ENCODE assay signal across 23 mouse cellular contexts in the genomic region with DNA sequence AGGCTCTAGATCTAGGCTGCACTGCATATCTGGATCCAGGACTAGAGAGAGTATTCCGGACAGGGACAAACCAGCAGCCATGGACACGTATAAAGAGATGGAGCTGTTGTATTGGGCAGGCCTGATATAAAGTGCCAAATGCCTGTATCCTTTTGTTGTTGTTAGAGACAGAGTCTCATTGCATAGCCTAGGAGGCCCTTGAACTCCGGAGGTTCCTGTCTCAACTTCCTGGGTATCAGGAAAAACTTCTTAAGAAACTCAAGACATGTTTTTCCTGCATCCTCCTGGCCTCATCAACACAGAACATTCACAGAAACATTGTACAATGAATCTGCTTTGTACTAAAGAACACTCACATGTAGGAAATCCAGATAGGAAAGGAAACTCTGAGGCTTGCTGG. TPM values are rescaled to one million over a fixed set of nuclear protein-coding genes. Genes with fewer than 3 reads are reported as not detected.
DNase-seq lines count a peak whose midpoint lies in the region; ATAC-seq and TF ChIP-seq lines count a peak whose summit lies in the region.
"Had no signal": no experiment of that assay in that cellular context is flagged by ENCODE, and none has a peak within 500 bp of the region (broad histone marks: within the 10 kb centered on the region; RNA-seq: fewer than 3 reads in every experiment).

No protein-coding gene starts in this region.

- TF ChIP-seq EP300 in heart, adult 2 months (IDR thresholded peaks at IDR 0.05; ENCODE audit: insufficient read depth, low read depth, low read length): no peak
- TF ChIP-seq EP300 in lung, postnatal 0 days (IDR thresholded peaks at IDR 0.05): peak; percentile 34; the same call in 1 of the 2 replicates

- no peak for TF ChIP-seq CTCF in heart, adult 2 months (IDR thresholded peaks at IDR 0.05)
- TF ChIP-seq CTCF in lung, postnatal 0 days (IDR thresholded peaks at IDR 0.05): no peak
- TF ChIP-seq CTCF in lung, adult 2 months (IDR thresholded peaks at IDR 0.05; ENCODE audit: insufficient read depth, low read length): no peak

- peak; percentile 25 for ATAC-seq in lung, postnatal 0 days
- ATAC-seq in intestine, embryonic 15.5 days: no peak
- ATAC-seq: forebrain, embryonic 16.5 days; hindbrain, embryonic 16.5 days had no signal

- no peak for DNase-seq in heart, adult 2 months
- no peak for DNase-seq in heart, adult 8-10 months (ENCODE audit: low spot score)
- DNase-seq in kidney, adult 9 months: peak; percentile 32
- DNase-seq in kidney, postnatal 25 days: no peak
- DNase-seq in lung, postnatal 0 days (ENCODE audit: low spot score): no peak
- no peak for DNase-seq in lung, adult 2 months
- DNase-seq: adrenal gland, postnatal 10 days; cerebellum, adult 11-12 months; cerebellum, adult 9-10 months; cerebellum, postnatal 36 days; gastrocnemius, postnatal 10 days; heart, postnatal 4 days had no signal

- peaks cover 11% of the 10 kb centered on the region for H3K4me1 ChIP-seq in heart, adult 2 months (ENCODE audit: control insufficient read depth, insufficient read depth, low read length)
- peaks cover 8% of the 10 kb centered on the region; the same call in 1 of the 2 replicates for H3K4me1 ChIP-seq in lung, postnatal 0 days (ENCODE audit: insufficient read depth, low read depth, low read length)
- peaks cover 7% of the 10 kb centered on the region for H3K4me1 ChIP-seq in lung, adult 2 months (ENCODE audit: control insufficient read depth, insufficient read depth, low read length)
- peaks cover 3% of the 10 kb centered on the region; the same call in 1 of the 2 replicates for H3K4me1 ChIP-seq in intestine, embryonic 15.5 days (replicated peaks)
- H3K4me1 ChIP-seq: embryonic facial prominence, embryonic 13.5 days; forebrain, embryonic 12.5 days; hindbrain, embryonic 12.5 days had no signal

- WGBS in heart, adult 2 months: 56% methylated on average over 3 of the region's 3 CpGs
- 58% methylated on average over 3 of the region's 3 CpGs for WGBS in lung, postnatal 0 days
- 59% methylated on average over 3 of the region's 3 CpGs for WGBS in lung, adult 2 months
- 78% methylated on average over 3 of the region's 3 CpGs for WGBS in intestine, embryonic 15.5 days

- no peaks in the 10 kb centered on the region for H3K9me3 ChIP-seq in lung, postnatal 0 days (ENCODE audit: low read length)
- H3K9me3 ChIP-seq in intestine, embryonic 15.5 days: no peaks in the 10 kb centered on the region
- H3K9me3 ChIP-seq: embryonic facial prominence, embryonic 13.5 days; forebrain, embryonic 12.5 days; heart, embryonic 15.5 days; hindbrain, embryonic 12.5 days had no signal

- TF ChIP-seq POLR2A in heart, adult 2 months (IDR thresholded peaks at IDR 0.05; ENCODE audit: insufficient read depth, low read depth, low read length): no peak
- TF ChIP-seq POLR2A in lung, adult 2 months (IDR thresholded peaks at IDR 0.05; ENCODE audit: borderline replicate concordance, extremely low read depth, low read depth, low read length): no peak
- no peak for TF ChIP-seq POLR2A in myocyte (IDR thresholded peaks at IDR 0.05; ENCODE audit: insufficient read length, low read depth)

- no peak overlapping the region for H3K4me3 ChIP-seq in heart, adult 2 months
- H3K4me3 ChIP-seq in lung, postnatal 0 days (ENCODE audit: low read depth, low read length): no peak overlapping the region
- no peak overlapping the region for H3K4me3 ChIP-seq in lung, adult 2 months (replicated peaks; ENCODE audit: extremely low read depth, low read depth, low read length)
- no peak overlapping the region for H3K4me3 ChIP-seq in myocyte
- H3K4me3 ChIP-seq in intestine, embryonic 15.5 days (replicated peaks): no peak overlapping the region
- H3K4me3 ChIP-seq: embryonic facial prominence, embryonic 13.5 days; forebrain, embryonic 12.5 days; heart, embryonic 15.5 days; hindbrain, embryonic 12.5 days had no signal

- H3K4me2 ChIP-seq in lung, postnatal 0 days (replicated peaks; ENCODE audit: low read depth, low read length): no peak overlapping the region
- H3K4me2 ChIP-seq in myocyte (ENCODE audit: low read depth): peak overlapping the region; percentile 8
- H3K4me2 ChIP-seq in intestine, embryonic 15.5 days (replicated peaks): no peak overlapping the region
- H3K4me2 ChIP-seq: embryonic facial prominence, embryonic 13.5 days; forebrain, embryonic 12.5 days; heart, embryonic 11.5 days; heart, embryonic 15.5 days; hindbrain, embryonic 12.5 days had no signal

- H3K9ac ChIP-seq in heart, adult 2 months (ENCODE audit: low read depth, low read length): no peak overlapping the region
- no peak overlapping the region for H3K9ac ChIP-seq in lung, postnatal 0 days (replicated peaks; ENCODE audit: low read depth)
- no peak overlapping the region for H3K9ac ChIP-seq in intestine, embryonic 15.5 days
- H3K9ac ChIP-seq: embryonic facial prominence, embryonic 13.5 days; forebrain, embryonic 12.5 days; heart, embryonic 15.5 days; hindbrain, embryonic 12.5 days had no signal

- peak overlapping the region; percentile 0; the same call in 1 of the 2 replicates for H3K27ac ChIP-seq in heart, adult 2 months
- H3K27ac ChIP-seq in lung, postnatal 0 days (ENCODE audit: low read length): no peak overlapping the region
- no peak overlapping the region for H3K27ac ChIP-seq in intestine, embryonic 15.5 days
- H3K27ac ChIP-seq: embryonic facial prominence, embryonic 13.5 days; forebrain, embryonic 12.5 days; heart, embryonic 15.5 days; hindbrain, embryonic 12.5 days had no signal

- H3K79me2 ChIP-seq in heart, adult 2 months (replicated peaks; ENCODE audit: control insufficient read depth, insufficient read depth, low read length): no peaks in the 10 kb centered on the region
- H3K79me2 ChIP-seq in myocyte (ENCODE audit: control insufficient read depth, insufficient read depth): no peaks in the 10 kb centered on the region

- H3ac ChIP-seq in myocyte (ENCODE audit: control insufficient read depth, insufficient read length): no peak overlapping the region

- peaks cover 15% of the 10 kb centered on the region for H3K36me3 ChIP-seq in heart, adult 2 months (ENCODE audit: control insufficient read depth, insufficient read depth, low read length)
- no peaks in the 10 kb centered on the region for H3K36me3 ChIP-seq in lung, postnatal 0 days (ENCODE audit: insufficient read depth, low read length)
- no peaks in the 10 kb centered on the region for H3K36me3 ChIP-seq in myocyte (ENCODE audit: control insufficient read depth, insufficient read depth)
- no peaks in the 10 kb centered on the region for H3K36me3 ChIP-seq in intestine, embryonic 15.5 days
- H3K36me3 ChIP-seq: embryonic facial prominence, embryonic 13.5 days; forebrain, embryonic 12.5 days; heart, embryonic 15.5 days; hindbrain, embryonic 12.5 days had no signal

- no peaks in the 10 kb centered on the region for H3K27me3 ChIP-seq in heart, adult 2 months (ENCODE audit: control insufficient read depth, insufficient read depth, low read length)
- H3K27me3 ChIP-seq in lung, postnatal 0 days (replicated peaks; ENCODE audit: insufficient read depth, low read length): no peaks in the 10 kb centered on the region
- H3K27me3 ChIP-seq in myocyte (ENCODE audit: control insufficient read depth, insufficient read depth, insufficient read length): no peaks in the 10 kb centered on the region
- no peaks in the 10 kb centered on the region for H3K27me3 ChIP-seq in intestine, embryonic 15.5 days (replicated peaks)
- H3K27me3 ChIP-seq: embryonic facial prominence, embryonic 13.5 days; forebrain, embryonic 12.5 days; heart, embryonic 15.5 days; hindbrain, embryonic 12.5 days had no signal

- intact Hi-C loops in heart, adult 2 months (cut with DNase I): no loop called here

TF ChIP-seq in myocyte, 11 proteins besides CTCF, POLR2A, EP300 and RAD21:
- TF ChIP-seq TCF12 (IDR thresholded peaks at IDR 0.05; ENCODE audit: insufficient read depth, poor library complexity, severe bottlenecking): no peak
- TF ChIP-seq MAX (IDR thresholded peaks at IDR 0.05; ENCODE audit: low read depth): no peak
- no peak for TF ChIP-seq USF1 (IDR thresholded peaks at IDR 0.05; ENCODE audit: low read depth)
- no peak for TF ChIP-seq CEBPB (IDR thresholded peaks at IDR 0.05; ENCODE audit: insufficient read depth, poor library complexity, severe bottlenecking)
- TF ChIP-seq TCF3 (IDR thresholded peaks at IDR 0.05; ENCODE audit: insufficient read length, low read depth): no peak

RNA-seq across cellular contexts. Expression of a gene that starts 13.9 kb away (rescaled TPM):
- total RNA-seq in heart, adult 2 months (2021): 1 to 10 TPM; 1.0 TPM
- polyA plus RNA-seq in heart, adult 2 months (2012; rRNA removed): 0.10 and 0.35 TPM in 2 replicates
- total RNA-seq in heart, adult 8-10 months (2022): 1 to 10 TPM in 3 of 4 experiments, under 1 TPM in 1; 0.90 to 1.4 (median 1.3) TPM
- 0.61 and 0.73 TPM in 2 replicates for polyA plus RNA-seq in lung, postnatal 0 days (2015; fragmentation: Nextera tagmentation; extraction: Ambion mirVana)
- polyA plus RNA-seq in lung, adult 2 months (2012; rRNA removed): 0.34 and 0.38 TPM in 2 replicates
- polyA plus RNA-seq in myocyte (2012; fragmentation: generic; extraction: Trizol): 0.08 TPM
- polyA plus RNA-seq in intestine, embryonic 15.5 days (2015; fragmentation: Nextera tagmentation; extraction: Ambion mirVana): 0.80 and 1.8 TPM in 2 replicates
- total RNA-seq: gastrocnemius, postnatal 4 days; MEL had no signal
- polyA plus RNA-seq: hindbrain, embryonic 16.5 days had no signal

RNA-seq across cellular contexts. Expression of a gene that starts 21.1 kb away (rescaled TPM):
- 10 to 100 TPM; 64.4 to 83.5 TPM for total RNA-seq in heart, adult 2 months (2021)
- 11.8 and 21.1 TPM in 2 replicates for polyA plus RNA-seq in heart, adult 2 months (2012; rRNA removed)
- 10 to 100 TPM; 57.2 to 67.5 (median 65.3) TPM for total RNA-seq in heart, adult 8-10 months (2022)
- 40.7 and 47.8 TPM in 2 replicates for polyA plus RNA-seq in lung, postnatal 0 days (2015; fragmentation: Nextera tagmentation; extraction: Ambion mirVana)
- 24.2 TPM in 2 replicates for polyA plus RNA-seq in lung, adult 2 months (2012; rRNA removed)
- 6.9 TPM for polyA plus RNA-seq in myocyte (2012; fragmentation: generic; extraction: Trizol)
- polyA plus RNA-seq in intestine, embryonic 15.5 days (2015; fragmentation: Nextera tagmentation; extraction: Ambion mirVana): 48.0 and 52.4 TPM in 2 replicates
